Mouse (Mus musculus): ENCODE measurements around the gene Trim24.

The Trim24 gene

DNA sequence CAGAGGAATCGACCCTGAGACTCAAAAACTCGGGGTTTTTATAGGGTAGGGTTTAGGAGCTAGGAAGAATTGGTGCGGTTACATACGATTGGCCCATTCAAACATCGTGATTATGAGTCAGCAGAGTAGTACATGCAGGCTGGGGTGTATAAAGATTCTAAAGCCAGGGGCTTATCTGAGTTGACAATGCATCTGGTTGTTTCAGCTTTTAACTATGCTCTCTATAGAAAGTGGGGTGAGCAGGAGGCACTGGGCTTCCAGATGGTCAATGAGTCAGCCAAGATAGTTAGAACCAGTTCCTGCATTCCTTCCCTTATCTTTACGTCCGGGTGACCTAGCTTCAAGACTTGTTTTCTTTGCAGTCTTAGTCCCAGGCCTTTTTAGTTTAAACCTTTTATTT lies 7.7 kb upstream of the Trim24 start:
- DNase-seq (ENCODE audit: inconsistent age in 2 of 2, low spot score in 1 of 2) = no peak

DNA sequence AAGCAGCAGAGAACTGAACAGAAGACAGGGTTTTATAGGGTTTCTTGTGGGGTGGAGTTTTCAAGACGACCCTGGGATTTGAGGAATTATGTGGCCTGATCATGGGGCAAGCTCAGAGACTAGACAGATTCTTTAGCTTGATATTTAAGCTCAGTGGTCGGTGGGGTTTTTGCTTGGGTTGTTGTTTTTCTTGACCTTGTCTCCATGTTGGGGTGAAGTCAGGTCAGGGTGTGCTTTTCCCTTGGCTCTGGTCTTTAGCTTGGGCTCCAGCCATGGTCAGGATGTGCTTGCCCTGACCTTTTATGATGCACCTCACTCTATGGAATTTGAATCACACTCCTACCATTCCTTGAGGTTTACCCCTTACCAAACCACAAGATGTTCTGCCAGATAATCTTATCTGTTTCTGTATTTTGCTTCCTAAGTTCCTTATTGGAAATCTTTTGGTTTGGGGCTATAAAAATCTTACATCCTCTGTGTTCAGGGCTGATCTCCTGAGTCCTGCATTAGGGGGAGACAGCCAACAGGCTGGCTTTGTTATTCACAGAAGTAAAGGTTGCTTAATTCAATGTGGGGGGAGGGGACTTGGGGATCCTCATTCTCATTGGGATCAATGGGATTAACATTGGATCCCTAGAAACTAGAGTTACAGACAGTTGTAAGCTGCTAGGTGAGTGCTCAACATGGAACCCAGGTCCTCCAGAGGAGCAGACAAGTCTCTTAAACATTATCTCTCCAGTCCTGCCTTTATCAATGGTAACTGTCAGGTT lies 6.5 kb upstream of the Trim24 start:
- no peak for DNase-seq (ENCODE audit: inconsistent age in 2 of 2, low spot score in 1 of 2)

DNA sequence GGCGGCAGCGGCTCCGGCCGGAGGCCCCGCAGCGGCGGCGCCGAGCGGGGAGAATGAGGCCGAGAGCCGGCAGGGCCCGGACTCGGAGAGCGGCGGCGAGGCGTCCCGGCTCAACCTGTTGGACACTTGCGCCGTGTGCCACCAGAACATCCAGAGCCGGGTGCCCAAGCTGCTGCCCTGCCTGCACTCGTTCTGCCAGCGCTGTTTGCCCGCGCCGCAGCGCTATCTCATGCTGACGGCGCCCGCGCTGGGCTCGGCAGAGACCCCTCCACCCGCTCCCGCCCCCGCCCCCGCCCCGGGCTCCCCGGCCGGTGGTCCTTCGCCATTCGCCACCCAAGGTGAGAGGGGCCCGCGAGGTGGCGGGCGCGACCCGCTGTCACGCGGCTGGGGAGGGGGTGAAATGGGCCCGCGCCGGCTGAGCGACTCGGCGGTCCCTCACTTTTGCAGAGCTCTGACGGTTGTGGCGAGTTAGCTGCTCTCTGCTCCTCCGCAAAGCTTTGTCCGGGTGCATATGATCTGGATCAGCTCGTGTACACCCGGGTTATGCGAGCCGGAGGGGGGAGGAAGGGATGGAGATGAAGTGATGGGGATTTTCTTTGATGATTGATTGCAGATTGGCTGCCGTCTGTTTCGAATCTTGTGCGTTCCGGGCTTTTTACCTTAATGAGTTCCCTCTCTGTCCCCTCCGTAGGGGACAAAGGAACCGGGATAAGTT lies 683 bp downstream of the Trim24 start:
- peak; percentile 70 to 90 for DNase-seq (ENCODE audit: inconsistent age in 2 of 2, low spot score in 1 of 2)

DNA sequence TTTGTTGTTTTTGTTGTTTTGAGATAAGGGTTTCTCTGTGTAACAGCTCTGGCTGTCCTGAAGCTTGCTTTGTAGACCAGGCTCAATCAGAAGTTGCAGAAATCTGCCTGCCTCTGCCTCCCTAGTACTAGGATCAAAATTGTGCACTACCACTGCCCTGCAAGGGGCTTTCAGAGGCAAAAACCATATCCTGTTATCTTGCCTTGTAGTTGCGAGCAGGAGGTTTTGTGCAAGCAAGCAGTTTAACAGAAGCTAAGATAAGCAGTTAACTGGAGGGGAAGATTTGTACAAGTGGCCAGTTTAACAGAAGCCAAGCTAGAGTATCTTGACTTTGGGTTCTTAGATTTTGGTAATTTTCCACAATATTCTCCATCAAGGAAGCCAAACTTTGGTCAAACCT lies 2.2 kb downstream of the Trim24 start:
- DNase-seq (ENCODE audit: inconsistent age in 2 of 2, low spot score in 1 of 2) = peak in 1 of 2 experiments; percentile 31

DNA sequence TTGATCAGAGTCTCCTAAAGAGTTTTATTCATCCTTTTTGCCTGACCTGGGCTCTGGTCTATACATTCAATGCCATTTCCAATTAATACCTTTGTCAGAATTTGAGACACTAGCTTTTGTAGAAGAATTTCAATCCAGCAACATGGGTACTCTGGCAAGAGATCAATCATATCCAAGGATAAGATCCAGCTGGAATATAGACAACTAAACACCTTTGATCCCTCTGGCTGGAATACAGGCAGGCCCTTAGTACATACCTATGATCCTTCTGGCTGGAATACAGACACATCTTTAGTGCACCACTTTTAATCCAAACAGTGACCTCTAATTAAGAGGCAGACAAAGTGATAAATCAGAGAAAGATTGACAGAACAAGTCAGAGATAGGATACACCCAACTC lies 3.1 kb downstream of the Trim24 start:
- DNase-seq (ENCODE audit: inconsistent age in 2 of 2, low spot score in 1 of 2) = no peak

DNA sequence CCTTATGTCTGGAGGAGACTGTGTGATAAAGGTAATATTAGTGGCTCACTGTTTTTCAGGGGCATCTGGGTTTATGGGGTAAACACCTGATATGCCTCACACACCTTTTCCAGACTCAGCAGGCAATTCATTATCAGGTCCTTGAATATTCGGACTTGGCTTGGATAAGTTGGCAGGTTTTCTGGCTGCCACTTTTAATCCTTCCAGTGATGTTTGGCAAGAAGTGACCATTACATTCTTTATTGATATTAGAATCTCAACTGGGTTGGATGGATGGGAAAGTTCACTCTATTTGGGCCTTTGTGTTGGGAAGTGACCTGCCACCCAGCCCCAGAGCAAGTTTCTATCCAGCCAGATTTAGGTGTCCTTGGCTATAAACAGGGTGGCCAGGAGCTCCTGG lies 7.6 kb downstream of the Trim24 start:
- no peak for DNase-seq (ENCODE audit: inconsistent age in 2 of 2, low spot score in 1 of 2)

DNA sequence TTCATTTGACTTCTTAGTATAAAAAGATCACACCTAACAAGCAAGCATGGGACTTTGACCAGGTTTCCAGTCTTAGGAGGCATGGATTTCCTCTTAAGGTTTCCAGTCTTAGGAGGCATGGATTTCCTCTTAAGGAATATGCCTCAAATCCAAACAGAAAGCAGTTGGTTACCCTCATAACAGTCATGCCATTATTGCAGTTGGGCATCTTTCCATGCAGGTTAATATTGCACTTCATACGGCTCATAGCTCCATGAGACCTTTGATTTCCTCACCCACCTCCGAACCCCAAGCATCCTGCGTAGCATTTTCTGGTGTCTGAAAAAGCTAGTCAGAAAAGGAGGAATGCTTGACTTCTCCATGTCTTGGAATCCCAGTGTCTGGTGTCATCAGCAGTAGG lies 10.0 kb downstream of the Trim24 start:
- DNase-seq (ENCODE audit: inconsistent age in 2 of 2, low spot score in 1 of 2) = no peak

DNA sequence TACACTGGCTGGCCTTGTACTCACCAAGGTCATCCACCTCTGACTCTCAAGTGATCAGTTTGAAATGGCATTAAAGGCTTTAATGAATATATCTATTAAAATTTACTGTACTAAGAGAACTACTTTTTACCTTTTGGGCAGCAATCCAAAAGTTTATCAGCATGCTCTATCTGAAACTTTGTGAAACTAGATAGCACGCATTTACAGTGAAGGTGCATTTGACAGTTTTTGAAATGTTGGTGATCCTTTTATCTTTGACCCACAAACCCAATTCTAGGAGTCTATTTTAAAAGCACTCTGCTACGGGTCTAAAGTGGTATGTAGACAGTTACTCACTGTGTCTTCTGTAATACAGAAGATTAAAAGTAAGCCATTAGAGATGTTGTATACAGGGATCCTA lies 23.0 kb downstream of the Trim24 start:
- peak in 1 of 2 experiments; percentile 42 for DNase-seq (ENCODE audit: inconsistent age in 2 of 2, low spot score in 1 of 2)

DNA sequence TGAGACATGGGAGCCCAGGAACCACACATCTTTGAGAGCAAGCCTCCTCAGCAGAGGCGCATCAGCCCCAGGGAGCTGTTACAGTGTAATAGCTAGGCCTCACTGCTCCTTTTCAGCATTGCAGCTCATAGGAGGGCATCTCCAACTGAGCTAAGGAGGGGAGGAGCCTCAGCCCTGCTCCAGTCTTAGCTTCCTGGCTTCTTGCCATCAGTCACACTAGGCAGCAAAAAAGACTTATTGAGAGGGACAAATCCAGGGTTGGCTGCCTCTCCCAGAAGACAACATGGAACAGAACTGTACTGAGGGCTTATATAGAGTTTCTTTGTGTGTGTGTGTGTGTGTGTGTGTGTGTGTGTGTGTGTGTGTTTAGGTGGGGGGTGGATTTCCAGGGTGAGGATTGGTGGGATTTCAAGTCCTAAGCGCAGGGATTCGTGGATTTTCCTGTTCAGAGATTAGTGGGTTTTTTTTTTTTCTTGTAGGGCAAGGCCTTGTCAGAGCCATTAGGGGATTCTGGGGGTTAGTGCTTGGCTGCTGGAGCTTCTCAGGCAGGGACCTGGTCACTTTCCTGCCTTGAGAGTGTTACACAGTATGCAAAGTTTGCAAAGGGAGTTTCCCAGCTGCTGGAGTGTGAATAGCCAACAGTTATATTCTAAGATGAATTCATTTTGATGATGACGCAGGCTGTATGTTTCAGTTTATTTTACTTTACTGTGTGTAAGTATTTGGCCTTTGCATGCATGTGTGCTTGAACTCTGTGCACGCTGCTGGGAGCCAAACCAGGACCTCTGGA lies 25.2 kb downstream of the Trim24 start:
- peak; percentile 23 to 64 for DNase-seq (ENCODE audit: inconsistent age in 2 of 2, low spot score in 1 of 2)

DNA sequence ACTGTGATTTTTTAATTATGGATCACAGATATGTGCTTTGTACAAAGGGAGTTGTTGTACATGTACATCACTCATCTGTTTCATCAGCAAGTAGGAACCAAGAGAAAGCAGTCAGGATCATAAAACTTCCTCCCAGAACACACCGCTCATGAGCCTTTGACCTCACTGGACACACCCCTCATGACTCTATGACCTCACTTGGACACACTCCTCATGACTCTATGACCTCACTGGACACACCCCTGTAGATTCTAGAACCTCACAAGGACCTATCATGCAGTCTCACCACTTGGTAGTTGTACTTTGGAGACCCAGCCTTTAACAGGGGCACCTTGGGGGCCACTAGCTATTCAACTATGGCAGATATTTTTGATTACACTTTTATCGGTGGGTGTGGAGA lies 29.6 kb downstream of the Trim24 start:
- DNase-seq (ENCODE audit: inconsistent age in 2 of 2, low spot score in 1 of 2) = no peak

DNA sequence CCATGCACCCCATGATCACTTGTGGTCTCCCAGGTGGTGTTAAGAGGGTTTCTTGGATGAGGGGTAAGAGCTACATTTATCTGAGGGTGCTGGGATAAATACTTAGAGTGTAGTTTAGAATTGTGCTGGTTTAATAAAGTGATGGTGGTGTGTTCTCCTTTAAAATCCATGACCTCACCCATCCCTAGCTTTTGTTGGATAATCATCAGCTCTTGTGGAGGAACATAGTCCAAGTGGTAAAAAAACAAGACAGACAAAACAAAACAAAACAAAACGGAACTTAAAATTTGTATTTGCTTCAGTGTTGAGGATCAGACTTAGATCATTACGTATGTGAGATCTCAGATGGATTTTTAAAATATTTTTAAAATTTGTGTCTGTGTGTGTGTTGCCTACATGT lies 31.2 kb downstream of the Trim24 start:
- DNase-seq (ENCODE audit: inconsistent age in 2 of 2, low spot score in 1 of 2) = no peak

DNA sequence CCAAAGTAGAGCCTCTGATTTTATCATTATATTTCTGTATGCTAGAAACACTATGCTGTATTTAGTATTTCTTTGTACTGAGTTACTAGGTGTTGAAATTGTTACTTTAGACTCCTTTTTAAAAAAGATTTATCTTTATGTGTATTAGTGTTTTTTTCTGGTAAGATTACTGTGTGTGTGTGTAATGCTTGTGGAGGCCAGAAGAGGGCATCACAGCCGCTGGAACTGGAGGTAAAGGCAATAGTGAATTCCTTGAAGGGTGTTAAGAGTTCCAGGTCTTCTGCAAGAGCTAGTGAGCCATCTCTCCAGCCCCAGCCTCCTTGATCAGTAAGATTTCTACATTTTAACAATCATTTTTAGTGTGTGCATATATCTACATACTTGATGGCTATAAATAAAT lies 33.2 kb downstream of the Trim24 start:
- no peak for DNase-seq (ENCODE audit: inconsistent age in 2 of 2, low spot score in 1 of 2)

DNA sequence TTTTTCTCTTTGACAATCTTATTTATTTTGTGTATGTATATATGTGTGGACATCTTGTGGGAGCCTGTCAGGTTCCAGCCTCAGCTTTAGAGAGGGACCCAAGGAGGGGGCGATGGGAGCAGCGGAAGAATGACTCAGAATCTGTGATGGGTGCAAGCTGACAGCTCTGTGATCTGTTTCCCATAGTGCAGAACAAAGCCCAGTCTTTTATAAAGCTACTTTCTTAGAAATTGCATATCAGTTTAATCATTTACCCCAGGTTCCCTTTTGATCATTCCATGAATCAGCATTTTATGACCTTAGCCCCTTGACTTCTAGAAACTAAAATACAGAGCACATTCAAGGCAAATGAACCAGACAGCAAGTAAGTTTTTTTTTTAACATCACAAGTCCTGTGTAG lies 42.9 kb downstream of the Trim24 start:
- no peak for DNase-seq (ENCODE audit: inconsistent age in 2 of 2, low spot score in 1 of 2)

DNA sequence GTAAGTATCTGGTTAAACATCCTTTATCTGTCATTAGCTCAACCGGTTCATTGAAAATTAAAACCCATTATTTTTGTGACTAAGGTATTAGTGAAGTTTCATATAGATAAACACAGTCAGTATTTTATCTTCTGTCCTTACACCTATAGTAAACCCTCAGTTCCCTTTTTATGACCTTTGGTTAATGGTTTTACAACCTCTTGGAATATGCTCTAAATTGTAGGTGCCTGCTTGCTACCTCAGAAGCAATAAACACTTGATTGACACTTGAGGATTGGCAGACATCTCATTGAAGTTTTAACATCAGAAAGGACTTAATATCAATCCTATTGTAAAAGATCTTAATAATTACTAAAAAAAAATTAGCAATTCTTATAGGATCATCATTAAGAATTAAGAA lies 54.5 kb downstream of the Trim24 start:
- no peak for DNase-seq (ENCODE audit: inconsistent age in 2 of 2, low spot score in 1 of 2)

DNA sequence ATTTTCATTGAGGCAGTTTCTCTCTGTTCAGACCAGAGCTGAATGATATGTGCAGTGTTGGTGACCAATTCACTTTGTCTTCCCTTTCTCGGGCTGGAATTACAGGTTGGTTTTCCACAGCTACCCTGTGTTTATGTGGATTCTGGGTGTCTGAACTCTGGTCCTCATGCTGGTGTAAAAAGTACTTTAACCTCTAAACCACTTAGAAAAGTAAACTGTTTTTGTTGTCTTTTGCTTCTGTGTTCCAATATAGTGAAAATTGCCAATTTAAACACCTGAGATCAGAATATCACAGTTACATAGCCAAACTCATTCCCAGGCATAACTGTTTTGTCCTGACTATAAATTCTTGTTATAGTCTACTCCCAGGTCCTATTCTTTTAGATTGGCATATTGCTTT lies 56.1 kb downstream of the Trim24 start:
- DNase-seq (ENCODE audit: inconsistent age in 2 of 2, low spot score in 1 of 2) = no peak

DNA sequence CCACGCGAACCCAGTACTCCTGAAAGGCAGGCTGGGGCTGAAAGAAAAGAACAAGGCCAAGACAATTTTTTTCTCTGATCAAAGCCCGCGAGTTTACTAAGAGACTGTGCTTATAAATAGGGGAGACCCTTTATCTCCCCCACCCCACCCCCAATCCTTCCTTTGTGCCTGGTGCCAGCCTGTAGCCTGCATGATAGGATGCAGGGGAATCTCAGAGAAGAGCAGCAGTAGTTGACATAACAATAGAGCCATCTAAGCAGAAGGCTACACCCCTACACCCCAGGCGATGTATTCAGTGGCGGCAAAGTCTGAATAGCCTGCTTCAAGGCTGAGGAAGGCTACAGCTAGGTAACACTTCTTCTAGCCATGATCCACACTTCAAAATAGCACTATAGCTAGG lies 65.9 kb downstream of the Trim24 start:
- no peak for DNase-seq (ENCODE audit: inconsistent age in 2 of 2, low spot score in 1 of 2)

DNA sequence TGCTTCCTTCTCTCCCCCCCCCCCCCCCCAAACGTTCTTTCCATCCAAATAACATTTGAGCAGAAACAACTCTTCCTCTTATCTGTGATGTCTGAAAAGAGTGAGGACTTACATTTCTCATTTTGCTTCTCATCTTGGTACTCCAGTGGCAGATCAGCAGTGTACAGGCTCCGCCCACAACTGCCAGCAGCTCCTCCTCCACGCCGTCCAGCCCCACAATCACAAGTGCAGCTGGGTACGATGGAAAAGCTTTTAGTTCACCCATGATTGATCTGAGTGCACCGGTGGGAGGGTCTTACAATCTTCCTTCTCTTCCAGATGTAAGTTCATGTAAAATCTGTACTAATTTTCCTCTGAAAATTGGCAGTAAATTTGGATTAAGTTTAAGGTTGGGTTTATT lies 80.7 kb downstream of the Trim24 start:
- no peak for DNase-seq (ENCODE audit: inconsistent age in 2 of 2, low spot score in 1 of 2)

DNA sequence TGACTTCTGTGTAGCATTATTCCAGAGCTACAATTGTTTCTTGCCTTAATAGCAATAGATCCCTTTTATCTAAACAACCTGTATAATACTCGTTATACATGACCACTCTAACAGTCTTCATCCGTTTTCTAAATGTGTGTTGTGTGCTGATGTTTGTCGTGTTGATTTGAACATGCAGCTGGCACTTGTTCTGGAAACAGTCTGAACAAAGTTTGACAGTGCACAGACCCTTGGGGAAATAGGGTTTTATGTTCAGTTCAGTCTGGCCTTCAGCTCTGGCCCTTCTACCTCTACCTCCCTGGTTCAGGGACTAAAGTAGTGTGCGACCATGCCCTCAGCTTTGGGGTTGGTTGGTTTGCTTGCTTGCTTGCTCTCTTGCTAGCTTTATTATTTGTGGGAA lies 96.8 kb downstream of the Trim24 start:
- no peak for DNase-seq (ENCODE audit: inconsistent age in 2 of 2, low spot score in 1 of 2)

DNA sequence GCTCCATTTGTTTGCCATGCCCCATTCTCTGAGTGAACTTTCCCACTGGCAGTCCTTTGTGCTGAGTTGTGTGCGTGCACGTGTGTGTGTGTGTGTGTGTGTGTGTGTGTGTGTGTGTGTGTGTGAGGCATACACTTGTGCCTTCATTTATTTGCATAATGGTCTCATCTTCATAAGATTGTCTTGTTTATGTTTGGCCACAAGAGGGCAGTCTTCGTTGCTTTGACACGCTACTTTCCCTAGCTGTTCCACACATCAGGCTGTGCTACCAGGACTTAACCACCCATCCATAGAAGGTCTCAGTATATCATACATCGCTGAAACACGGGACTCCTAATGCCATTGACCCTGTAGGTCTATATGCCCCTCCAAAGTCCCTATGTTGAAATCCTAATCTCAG lies 136.8 kb downstream of the Trim24 start:
- DNase-seq (ENCODE audit: inconsistent age in 2 of 2, low spot score in 1 of 2) = peak; percentile 21 to 80

DNA sequence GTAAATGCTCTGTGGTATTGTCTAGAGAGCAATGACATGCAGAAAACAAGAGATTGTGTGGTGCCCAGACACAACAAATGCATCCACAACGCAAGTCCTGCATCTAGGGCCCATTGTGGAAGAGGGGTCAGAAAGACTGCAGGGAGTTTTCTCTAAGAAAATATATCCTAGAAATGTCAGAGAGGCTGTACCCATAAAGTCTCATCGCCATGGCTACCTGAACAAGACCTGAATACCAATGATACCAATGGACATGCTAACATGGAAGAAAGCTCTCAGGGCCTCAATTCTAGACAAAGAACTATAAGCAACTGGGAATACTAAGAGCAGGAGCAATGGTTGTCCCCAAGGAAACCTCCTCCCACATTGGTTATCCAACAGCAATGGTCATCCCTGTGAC lies 142.2 kb downstream of the Trim24 start:
- no peak for DNase-seq (ENCODE audit: inconsistent age in 2 of 2, low spot score in 1 of 2)
